Mouse (Mus musculus) stomach, postnatal 0 days (tissue): ENCODE measurements around the gene Alms1.
"Not testable (repeated sequence)": the region's sequence is repeated elsewhere in the genome, so short reads cannot be mapped to it uniquely, and the experiment has no call there.

Experiments used
- CTCF ChIP-seq: IDR thresholded peaks from 2 replicates; pipeline ENCODE4 v1.5.1; 2016; ENCODE audit warnings: antibody characterized with exemption, low read depth, mild to moderate bottlenecking, moderate library complexity
- EP300 ChIP-seq: optimal IDR thresholded peaks from 2 replicates; pipeline ENCODE3; 2016; ENCODE audit warnings: antibody characterized with exemption

DNA sequence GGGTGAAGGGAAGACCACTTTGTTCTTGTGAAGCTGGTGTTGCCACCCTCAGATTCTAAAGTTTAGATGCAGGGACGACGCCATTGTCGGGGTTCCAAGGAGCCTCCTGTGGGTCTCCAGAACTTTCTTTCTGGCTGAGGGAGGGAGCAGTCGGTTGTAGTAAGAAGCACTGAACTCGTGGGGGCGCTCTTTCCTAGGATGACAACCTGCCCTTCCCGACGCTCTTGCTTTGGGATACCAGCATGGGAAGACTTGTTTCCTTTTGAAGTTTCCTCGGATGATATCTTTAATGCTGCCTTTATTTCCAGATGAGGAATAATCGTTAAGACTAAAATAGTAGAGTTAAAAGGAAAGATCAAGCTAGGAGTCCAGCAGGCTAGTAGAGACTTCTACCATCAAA, 125.8 kb downstream of the Alms1 start, which contains the start of gene Nat8f7:
- TF ChIP-seq CTCF, result 0 out of 2 replicates have a peak, but pooled peaks have one; percentile 23
- TF ChIP-seq EP300, result not testable (repeated sequence)
